Mouse (Mus musculus) heart, postnatal 36 days (tissue): ENCODE data around the gene Emg1. TPM values are rescaled to one million over a fixed set of nuclear protein-coding genes. Genes with fewer than 3 reads are reported as not detected.
"Not testable (repeated sequence)": the region's sequence is repeated elsewhere in the genome, so short reads cannot be mapped to it uniquely, and the experiment has no call there.

Experiments
- DNase-seq, 2 experiments: peaks; one replicate each; pipeline ENCODE4 v3.0.0; 2021 to 2022
- intact Hi-C: fragments of 180-260 bp; cut with DNase I; formaldehyde crosslinking; loops from one replicate; pipeline ENCODE4 v1.15.1; 2025
- total RNA-seq, 2 experiments: library from RNA; stranded (reverse); gene quantifications; 2 replicates each; pipeline ENCODE4 v1.2.3; 2021

Emg1 gene
- total RNA-seq, 2 experiments from 2014 or later: 64.4 to 73.8 TPM

DNA sequence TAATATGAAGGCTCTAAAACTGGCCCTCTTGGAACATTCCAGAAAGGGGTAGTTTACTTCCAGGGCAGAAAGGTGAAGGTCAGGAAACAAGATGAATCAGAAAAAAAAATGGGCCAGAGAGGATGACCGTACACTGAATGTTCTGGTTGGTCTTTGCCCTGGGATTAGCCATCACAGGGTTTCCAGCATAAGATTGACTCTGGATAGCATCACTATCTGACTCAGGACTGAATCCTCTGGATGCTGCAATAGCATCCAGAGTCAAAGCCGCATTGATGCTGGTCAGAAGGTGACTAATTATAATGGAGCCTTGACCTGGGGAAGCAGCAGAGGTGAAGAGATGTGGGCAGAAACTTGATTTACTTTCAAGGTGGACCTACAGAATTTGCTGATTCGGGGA, 23.0 kb downstream of the Emg1 start:
- no peak for DNase-seq
- intact Hi-C loops: no loop called here

DNA sequence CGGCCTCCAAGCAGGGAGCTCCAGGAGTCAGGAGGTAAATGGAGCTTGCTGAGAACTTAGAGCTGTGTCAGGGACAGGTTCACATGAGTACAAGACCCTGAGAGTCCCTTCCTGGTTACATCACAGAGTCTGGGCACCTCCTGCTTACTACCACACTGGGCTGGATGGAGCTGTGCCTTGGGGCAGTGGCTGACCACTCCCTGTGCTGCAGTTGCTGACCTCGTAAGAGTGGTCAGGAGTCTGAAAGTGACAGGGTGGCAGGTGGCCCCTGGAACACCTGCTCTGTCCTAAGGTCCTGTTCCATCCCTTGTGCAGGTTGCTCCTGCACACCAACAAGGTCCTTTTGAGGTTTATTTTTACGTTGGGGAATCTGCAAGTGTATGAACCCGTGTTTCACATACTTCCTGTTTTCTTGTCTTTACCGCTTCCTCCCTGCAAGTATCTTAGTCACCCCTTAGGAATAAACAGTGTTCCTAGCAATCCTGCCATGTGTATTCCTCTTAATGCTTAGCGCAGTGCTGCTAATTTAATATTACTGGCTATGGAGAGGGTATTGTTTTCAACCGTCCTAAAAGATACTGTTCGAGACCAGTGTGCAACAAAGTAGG, 23.7 kb downstream of the Emg1 start:
- intact Hi-C loops: no loop called here

DNA sequence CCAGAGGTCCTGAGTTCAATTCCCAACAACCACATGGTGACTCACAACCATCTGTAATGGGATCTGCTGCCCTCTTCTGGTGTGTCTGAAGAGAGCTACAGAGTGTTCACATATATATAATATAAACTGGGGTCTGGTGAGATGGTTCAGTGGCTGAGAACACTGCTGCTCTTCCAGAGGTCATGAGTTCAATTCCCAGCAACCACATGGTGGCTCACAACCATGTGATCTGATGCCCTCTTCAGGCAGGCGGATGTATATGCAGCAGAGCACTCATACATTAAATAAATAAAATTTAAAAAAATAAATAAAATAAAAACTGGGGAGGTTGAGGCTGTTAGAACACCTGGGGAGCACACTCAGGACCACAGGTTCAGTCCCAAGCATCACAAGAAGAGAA, 25.3 kb downstream of the Emg1 start:
- DNase-seq, intact Hi-C loops: not testable (repeated sequence)

More for the DNA sequence above, 23.7 kb downstream of the Emg1 start:
- DNase-seq: no peak

DNA sequence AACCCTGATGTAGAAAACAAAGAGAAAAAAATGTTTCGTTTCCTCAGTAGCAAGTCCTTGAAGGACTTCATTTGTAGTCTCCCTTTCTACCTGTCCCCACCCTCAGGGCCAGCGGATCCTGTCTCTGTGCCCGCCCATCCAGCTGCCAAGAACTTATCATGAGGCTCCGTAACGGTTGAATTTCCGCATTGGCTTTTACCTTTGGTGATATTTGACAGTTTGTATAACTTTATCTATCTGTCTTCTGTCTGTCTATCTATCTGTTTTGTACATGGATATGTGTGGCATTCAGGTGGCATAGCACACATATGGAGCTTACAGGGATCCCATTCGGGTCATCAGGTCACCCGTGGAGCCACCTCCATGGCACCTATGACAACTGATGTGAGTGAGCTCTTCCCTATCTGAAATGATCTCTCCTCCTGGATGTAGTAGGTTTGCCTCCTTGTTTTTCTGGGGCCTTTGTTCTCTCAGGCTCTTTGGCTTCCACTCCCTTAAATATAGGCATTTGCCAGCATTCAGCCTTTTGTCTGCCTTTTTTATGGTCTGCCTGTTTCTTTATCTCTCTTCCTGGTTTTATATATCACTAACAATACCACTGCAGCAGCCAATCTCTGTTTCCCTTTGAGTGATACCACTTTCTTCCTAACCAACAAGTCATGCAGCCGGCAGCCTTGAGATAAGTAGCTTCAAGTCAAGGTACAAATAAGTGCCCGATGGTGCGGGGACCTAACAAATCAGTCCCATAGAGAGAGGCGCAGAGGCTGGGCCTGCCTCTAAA, 26.2 kb downstream of the Emg1 start:
- intact Hi-C loops: no loop called here
- no peak for DNase-seq

DNA sequence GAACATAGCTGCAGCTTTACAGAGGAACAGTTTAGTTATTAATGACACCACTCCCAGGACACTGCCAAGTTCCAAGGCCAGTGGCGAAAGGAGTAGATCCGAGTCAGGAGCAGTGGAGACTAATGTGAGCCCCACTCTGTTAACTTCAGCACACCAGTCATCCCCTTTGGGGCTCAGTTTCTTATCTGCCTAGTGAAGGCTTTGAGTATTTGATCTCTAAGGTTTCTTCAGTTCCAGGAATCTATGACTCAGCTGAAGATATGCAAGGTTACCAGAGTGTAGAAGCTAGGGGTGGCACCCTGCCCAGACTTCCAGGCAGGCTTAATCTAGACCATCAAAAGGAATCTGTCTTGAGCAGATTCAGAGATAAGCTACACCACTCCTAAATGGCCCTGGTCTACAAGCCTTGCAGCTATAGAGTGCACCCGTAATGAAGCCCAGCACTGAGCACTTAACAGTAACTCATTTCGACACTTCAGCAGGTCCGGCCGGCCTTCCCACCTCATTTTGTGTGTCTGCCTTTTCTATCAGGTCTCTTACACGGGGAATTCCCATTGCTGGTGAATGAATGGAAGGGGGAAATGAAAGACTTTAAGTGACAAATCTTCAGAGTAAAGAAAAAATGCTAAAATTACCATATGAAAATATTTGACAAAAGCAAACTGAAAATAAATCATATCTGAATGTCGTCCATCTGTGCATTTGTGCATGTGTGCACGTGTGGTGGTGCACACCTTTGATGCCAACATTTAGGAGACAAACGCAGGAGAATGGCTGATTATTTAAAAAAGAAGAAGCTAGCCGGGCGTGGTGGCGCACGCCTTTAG, 28.2 kb downstream of the Emg1 start:
- intact Hi-C loops: no loop called here
- peak in 1 of 2 experiments; percentile 24 for DNase-seq

DNA sequence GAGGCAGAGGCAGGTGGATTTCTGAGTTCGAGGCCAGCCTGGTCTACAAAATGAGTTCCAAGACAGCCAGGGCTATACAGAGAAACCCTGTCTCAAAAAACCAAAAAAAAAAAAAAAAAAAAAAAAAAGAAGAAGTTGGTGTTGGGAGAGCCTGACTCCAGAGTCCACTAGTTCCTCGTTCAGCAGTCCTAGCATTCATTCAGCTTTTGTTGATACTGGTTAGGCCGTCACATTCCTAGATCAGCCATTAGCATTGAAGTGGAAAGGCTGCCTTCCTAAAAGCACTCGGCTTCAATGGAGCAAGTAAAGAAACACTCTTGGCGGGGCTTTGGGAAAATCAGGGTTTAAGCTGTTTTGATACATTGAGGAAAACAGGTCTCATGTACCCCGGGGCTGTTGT, 29.7 kb downstream of the Emg1 start:
- DNase-seq, intact Hi-C loops: not testable (repeated sequence)

DNA sequence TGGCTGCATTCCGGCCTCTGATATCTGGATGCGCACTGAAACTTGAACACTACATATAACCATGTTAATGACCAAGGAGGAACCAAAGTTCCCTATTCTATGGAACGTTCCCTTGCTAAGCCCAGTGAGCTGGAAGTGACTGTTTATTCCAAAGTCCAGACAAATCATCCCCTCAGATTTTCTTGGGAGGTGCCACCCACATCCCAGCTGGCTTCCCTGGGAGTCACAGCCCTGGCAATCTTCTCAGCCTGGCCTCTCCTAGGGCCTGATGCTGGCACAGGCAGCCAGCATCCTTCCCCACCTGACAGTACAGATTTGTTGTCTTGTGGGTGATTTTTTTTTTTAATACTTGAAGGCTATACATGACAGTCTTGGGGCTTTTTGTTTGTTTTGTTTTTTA, 32.5 kb downstream of the Emg1 start:
- no peak for DNase-seq
- intact Hi-C loops: no loop called here

DNA sequence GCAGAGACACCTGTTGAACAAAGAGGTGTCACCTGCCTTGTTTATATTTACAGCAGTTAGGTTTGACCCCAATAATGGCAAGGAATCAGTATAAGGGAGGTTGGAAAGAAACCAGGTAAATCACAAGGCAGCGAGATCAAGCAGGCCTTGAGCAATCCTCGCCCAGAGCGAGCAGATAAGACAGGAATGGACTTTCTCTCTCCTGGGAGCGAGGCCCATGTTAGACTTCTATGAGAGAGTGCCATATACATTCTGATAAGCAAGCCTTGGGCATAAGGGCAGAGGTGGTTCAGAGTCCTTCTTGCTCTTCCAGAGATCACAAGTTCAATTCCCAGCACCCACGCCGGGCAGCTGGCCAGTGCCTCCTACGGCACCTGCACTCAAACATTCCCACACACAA, 33.2 kb downstream of the Emg1 start:
- DNase-seq: no peak

DNA sequence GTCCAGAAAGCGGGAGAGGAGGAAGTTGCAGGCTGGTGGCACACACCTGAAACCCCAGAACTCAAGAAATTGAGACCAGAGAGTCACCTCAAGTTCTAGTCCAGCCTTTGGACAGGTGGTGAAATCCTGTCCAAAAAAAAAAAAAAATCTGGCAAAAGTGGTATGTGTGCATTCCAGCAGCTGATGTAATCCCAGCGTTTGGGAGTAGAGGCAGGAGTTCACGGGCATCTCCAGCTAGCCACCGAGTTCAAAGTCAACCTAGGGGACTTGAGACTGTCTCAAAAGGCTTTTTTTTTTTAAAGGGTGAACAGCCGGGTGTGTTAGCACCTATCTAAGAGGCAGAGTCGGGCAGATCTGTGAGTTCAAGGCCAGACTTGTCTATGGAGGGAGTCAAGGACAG, 35.8 kb downstream of the Emg1 start:
- no peak for DNase-seq
- intact Hi-C loops: no loop called here

More for the DNA sequence above, 33.2 kb downstream of the Emg1 start:
- intact Hi-C loops: no loop called here

DNA sequence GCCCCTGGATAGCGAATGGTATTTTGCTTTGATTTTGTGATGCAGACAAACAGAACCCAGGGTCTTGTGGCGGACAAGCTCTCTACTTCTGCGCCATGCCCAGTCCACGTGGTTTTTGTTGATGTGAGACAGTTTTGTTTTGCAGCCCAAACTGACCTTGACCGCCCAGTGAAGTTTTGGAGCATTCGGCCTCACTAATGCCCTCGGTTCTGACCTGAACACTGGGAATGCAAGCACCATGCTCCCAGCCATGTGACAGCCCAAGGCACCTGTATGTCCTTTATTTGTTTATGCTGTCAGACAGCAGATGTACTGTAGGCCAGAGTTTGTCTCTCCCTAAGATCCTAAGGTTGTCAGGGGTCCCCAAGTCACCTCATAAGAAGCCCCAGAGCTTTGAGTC, 37.4 kb downstream of the Emg1 start:
- no peak for DNase-seq
- intact Hi-C loops: no loop called here

DNA sequence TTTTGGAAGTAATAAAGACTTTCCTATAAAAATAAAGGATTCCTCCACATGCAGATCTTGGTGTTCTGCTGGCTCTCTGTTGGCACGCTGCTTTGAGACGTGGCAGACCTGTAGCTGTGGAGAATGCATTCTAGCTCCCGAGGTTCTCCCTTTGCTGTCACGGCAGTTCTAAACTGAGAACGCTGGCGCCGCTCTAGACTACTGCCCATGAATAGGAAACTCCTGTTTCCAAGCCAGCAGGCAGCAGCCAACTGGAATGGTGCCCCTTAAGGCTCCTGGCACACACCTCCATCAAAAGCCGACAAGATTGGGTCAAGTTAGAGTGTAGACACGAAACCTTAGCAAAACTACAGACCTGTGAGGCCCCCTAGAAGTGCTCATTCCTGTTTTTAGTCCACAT, 38.4 kb downstream of the Emg1 start:
- peak; percentile 51 to 53 for DNase-seq
- intact Hi-C loops: no loop called here

DNA sequence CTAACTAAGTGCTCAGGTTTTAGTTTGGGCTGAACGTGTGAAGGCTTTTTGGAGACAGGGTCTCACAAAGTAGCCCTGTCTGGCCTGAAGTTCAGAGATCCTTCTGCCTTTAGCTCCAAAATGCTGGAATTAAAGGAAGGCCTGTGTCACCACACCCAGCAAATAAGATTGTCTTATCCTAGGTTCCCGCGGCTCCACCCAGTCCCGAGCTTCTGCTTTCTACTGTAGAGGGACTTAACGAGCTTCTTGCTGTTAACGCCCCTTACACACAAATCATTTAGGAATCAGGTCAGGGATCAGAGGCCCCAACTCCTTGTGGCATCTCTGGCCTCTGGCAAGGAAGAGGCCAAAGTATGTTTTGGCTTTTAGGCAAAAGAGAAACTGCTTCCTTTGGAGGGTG, 39.9 kb downstream of the Emg1 start:
- intact Hi-C loops: no loop called here
- no peak for DNase-seq

DNA sequence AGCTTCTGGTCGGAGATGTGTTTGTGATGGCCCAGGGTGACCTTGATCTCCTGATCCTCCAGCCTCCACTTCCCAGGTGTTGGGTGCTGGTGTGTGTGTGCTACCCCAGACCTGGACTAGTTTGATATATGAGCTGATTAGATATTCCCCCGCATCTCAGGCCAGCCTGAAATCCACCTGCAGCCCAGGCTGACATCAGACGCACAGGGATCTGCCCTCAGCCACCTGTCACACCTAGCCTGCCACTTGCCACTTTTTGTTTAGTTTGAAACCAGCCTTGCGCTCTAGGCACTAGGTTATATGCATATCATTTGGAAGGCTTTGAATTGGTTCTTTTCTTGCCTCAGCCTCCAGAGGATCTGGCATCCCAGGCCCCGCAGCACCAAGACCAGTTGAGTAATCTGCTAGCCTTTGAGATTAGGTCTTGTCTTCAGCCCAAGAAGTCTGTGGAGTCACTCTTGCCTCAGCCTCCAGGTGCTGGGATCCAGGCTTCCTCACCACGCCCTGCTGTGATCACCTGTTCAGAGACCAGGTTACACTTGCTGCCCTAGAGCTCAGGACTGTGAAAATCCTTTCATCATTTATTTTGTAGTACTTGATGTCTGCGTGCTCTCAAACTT, 41.6 kb downstream of the Emg1 start:
- no peak for DNase-seq
- intact Hi-C loops: no loop called here

DNA sequence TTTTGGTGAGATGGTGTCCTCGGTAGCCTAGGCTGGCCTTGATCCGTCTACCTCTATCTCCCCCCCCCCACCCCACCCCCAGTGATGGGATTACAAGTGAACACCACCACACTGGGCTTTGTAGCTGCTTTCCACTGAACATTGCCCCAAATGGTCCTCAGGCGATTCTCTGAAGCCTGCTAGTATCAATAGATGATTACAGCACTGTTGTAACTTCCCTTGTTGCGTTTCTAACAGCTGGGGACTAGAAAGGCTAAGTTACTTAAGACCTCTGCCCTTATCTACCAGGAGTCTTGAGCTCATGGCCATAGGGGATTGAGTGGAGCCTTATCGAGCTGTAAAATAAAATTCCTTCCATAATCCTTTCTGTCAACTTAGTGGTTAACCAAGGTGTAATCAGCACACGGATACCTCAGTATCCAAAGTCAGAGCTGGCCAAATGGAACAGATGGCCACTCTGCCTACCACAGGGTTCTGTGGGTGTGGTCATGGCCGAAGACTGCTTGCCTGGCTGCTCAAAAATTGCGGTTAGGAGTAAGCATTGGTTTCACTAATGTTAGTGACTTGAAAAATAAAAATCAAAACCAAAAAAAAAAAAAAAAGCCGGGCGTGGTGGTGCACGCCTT, 42.6 kb downstream of the Emg1 start:
- DNase-seq: no peak
- intact Hi-C loops: no loop called here

DNA sequence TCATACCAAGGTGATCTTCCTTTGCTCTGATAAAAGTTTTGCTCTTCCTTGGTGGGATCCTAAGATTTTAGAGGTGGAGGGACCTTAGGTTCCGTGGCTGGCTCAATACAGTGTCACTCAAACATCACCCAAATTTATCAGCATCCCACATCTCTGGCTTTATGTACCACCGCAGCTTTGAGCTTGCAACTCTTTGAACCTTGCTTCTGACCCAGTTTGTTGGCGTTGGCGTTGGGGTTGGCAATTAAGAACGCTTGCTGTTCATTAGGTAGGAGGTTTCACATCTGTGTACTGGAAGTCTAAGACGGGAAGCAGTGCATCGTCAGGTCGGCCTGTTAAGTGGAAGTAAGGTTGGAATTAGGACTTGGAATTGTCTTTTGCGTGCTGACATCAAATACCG, 47.0 kb downstream of the Emg1 start:
- no peak for DNase-seq
- intact Hi-C loops: no loop called here

DNA sequence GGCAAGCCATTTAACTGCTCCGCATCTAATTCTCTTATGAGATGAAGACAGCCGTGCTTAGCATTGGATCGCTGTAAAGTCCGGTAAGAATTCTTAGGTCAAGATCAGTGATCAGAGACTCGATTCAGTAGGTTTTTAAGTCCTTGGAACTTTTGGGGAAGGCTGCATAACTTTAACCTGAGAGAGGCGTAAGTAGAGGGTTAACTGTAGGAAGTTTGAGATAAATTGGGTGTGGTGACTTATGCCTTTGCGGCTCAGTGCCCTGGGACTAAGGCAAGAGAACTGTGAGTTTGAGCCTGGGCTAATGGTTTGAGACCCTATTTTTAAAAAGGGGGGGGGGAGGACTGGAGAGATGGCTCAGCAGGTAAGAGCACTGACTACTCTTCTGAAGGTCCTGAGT, 47.7 kb downstream of the Emg1 start:
- no peak for DNase-seq
- intact Hi-C loops: loop anchor here (5.0 kb wide), 1 partner anchor 78 kb away; the partner anchor contains the start of gene Grcc10

DNA sequence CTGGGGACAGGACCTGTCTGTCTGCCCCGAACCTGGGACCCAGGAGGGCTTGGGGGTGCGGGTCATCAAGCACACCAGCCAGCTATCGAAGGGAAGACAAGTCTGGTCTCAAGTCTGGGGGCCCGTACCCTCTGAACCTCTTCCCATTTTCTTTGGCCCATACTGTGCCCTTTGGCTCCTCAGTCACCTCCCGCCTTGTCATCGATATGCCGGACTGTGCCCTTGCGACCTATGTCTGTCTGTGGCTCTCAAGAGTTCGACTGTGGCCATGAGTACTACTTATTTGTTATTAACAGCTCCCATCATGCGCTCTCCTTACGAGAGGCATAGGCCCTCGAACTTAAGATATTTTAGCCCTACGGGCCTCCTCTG, 48.6 kb downstream of the Emg1 start:
- no peak for DNase-seq
- intact Hi-C loops: loop anchor here (2.0 to 5.0 kb wide), 3 partner anchors 49 to 93 kb away; partner anchors contain the start of genes Atn1, Emg1, Gm45234 and Grcc10

DNA sequence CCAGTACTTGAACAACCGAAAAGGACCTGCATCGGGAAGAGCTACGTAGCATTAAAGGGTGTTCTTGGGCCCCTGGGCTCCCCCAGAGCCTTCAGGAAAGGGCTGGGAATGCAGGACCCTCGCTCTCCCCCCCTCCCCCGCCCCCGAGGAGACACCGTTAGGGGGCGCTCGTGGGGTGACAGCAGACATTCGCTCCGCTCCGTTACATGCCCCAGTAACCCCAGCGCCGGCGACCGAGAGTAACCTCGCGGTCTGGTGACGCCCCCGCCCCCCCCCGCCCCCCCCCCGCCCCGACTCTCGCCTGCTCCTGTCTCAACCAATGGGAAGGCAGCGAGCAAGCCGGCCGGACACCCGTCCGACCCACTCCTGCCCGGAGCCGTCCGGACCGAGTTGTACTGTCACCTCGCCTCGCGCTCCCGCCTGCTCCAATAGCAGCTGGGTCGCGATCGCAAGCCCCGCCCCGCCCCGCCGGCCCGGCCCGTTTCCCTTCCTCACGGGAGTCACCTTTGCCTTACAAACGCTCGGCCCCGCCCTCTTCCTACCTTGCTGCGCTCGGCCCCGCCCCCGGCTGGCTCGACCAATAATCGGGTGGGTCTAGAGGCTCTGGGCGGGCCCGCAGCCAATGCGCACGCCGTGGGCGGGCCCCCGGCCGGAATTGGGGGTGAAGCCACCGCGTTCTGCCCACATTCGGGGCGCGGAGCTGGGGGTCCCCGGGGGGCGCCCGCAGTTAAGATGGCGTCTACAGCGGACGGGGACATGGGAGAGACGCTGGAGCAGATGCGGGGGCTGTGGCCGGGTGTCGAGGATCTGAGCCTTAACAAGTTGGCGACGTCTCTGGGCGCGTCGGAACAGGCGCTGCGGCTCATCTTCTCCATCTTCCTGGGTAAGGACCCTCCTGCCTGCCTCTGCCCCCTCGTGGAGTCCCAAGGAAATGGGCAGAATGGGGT, 49.2 kb downstream of the Emg1 start, which contains the start of gene Lpcat3:
TSS of gene Lpcat3 (plus strand) at position 551 of the 947 bp plus-strand sequence.
- DNase-seq: peak; percentile 98 to 99
- intact Hi-C loops: loop anchor here (2.0 to 5.0 kb wide), 3 partner anchors 50 to 94 kb away; partner anchors contain the start of genes Atn1, Emg1, Gm45234 and Grcc10

DNA sequence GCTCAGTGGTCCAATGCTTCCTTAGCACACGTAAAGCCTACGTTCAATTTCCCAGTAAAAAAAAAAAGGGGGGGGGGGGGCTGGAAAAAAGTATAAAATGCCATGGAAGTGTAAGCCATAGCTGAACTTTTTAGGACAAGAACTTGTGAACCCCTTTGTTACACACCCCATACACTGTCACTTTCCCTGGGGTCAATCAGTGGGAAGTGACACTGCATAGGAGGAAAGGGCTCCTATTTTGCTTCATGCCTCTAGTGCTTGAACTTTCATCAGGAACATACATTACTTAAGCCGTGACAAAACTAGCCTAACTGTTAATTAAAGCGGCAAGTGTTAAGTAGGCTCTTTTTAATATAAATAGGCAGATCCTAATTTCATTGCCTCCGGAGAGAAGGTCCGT, 50.0 kb downstream of the Emg1 start:
- no peak for DNase-seq
- intact Hi-C loops: loop anchor here (2.0 to 5.0 kb wide), 3 partner anchors 51 to 95 kb away; partner anchors contain the start of genes Atn1, Emg1, Gm45234 and Grcc10
